Mouse (Mus musculus): Measurements from ENCODE around the gene Hhipl2.

DNA sequence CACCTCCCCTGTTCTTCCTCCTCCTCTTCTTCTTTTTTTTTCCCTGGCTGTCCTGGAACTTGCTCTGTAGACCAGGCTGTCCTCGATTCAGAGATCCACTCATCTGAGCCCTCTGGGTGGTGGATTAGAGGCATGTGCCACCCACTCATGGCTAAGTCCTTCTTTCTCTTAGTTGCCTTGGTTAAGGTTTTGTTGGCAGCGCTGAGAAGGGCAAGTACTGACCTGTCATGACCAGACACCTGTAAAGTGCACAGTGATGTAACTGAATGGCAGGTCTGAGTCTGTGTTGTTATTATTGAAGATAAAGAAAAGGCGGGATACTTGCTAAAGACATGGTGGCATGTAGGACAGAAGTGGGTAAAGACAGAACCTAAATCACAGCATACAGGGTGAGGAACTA is 14.6 kb upstream of the Hhipl2 start:
- TF ChIP-seq GATA1 (IDR thresholded peaks at IDR 0.05; ENCODE audit: borderline replicate concordance, low read length) (no peak), FLI1 (IDR thresholded peaks at IDR 0.05; ENCODE audit: low read length) (no peak)
